Mouse (Mus musculus) urinary bladder, postnatal 4 days (tissue): ENCODE results near the gene Wdr31.
"Not testable (repeated sequence)": the region's sequence is repeated elsewhere in the genome, so short reads cannot be mapped to it uniquely, and the experiment has no call there.

Experiments
- DNase-seq, 2 experiments: peaks; one replicate each; pipeline ENCODE4 v3.0.0; 2021 to 2022; ENCODE audit warnings: low spot score in 2 of 2

The Wdr31 gene

GRCm38 (mm10) chr4:62495946-62496345, 25.2 kb upstream of the Wdr31 start:
- no peak for DNase-seq

GRCm38 (mm10) chr4:62494230-62494629, 23.5 kb upstream of the Wdr31 start:
- DNase-seq: no peak

- no peak for DNase-seq
These were observed 22.0 kb upstream of the Wdr31 start for GRCm38 (mm10) chr4:62492682-62493081.

DNA sequence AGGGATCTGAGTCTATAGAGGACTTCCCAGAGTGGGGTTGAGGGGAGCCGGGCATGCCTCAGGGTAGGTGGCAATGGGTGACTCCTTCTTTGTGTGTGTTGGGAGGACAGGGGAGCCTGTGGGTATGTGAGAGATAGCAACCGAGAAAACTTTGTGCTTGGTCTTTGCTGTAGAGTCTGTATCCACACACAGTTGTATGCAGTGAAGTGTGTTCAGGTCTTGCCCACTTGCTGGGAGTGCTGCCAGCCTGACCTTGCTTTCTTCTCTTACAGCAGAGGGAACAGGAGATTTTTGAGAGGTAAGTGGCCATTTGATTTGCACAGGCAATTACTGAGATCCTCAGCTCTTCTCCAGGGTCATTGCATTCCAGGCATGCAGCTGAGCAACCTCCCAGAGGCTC, 17.2 kb upstream of the Wdr31 start:
- no peak for DNase-seq

DNA sequence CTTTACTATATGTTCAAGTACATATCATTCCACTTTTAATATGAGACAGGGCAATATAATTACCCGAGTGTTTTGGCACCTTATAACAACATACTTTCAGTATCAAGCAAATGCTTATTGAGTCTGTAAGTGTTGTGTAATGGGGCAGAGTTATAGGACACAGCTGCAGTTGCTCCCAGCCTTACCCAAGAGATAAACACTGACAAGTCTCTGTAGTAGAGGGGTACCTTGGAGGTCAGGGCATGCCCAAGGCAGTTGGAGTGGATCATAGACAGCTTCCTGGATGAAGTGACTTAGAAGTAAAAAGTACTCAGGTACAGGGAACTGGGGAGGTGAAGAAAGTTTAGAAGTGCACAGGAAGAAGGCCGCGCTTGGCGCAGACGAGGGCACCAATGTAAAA, 16.5 kb upstream of the Wdr31 start:
- no peak for DNase-seq

DNA sequence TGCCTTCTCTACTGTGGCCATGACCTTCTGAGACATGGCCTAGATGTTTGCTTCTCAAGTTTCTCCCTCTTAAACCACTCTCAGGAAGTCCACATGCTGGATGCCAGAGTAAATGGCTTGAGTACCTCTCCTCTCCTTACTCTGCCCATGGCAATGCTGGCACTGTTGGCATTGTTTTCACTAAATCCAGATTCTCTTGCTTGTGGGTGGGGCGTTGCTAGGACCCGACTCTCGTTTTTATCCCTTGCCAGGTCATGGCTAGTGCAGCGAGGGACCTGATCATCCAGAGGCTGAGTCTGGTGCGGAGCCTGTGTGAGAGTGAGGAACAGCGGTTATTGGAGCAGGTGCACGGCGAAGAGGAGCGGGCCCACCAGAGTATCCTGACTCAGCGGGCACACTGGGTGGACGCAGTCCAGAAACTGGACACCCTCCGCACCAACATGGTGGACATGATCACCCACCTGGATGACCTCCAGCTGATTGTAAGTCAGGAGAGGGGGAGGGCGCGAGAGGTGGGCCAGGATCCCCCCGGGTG, 15.5 kb upstream of the Wdr31 start:
- DNase-seq: no peak

DNA sequence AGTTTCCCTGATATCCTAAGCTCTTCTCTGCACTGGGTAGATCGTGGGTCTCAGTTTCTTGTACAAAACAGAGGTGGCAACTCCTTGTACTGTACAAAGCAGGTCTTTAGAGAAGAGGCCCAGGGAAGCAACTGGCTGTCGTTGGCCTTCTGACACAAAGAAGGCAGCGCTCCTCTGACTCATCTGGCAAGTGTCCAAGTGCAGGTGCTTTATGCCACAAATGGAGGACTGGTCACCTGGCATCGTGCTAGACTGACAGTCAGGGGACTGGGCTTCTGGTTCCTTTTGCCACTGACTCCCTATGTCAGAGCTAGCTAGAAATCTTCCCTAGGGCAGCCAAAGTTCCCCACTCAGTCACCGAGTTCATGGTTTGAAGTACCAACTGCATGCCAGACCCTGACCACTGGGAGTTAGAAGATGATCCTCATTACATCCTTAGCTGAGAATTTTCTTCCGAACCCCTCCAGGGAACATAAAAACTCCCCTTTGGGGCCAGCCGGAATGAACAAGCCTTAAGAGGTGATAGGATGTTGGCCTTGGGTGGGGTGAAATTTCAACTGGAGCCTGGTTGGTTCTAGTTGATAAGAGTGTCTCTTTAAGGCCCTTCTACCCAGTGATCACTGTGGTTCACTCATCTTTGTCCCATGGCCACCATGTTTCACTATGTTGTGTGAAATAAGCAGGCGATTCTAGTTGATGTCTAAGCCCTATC, 14.9 kb upstream of the Wdr31 start:
- no peak for DNase-seq

DNA sequence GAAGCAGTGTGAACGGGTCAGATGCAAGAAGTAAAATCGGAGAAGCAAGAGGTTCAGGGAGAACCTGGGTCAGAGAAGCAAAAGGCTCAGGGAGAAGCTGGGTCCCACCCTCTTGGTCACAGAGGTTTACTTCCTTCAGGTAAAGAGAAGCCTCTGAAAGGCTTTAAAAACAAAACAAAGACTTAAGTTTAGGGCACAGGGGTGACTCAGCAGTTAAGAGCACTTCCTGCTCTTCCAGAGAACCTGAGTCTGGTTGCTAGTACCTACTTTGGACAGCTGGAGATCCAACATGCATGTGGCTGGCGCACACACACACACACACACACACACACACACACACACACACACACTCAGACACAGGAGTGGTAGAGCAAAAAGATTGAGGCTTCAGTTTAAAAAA, 14.2 kb upstream of the Wdr31 start:
- no peak for DNase-seq

- DNase-seq: no peak
These were observed 10.3 kb upstream of the Wdr31 start for GRCm38 (mm10) chr4:62480709-62481605.

- peak in 1 of 2 experiments; percentile 48 for DNase-seq
These were observed 9.4 kb upstream of the Wdr31 start, which contains the start of gene Bspry for GRCm38 (mm10) chr4:62479937-62480708. Gene Bspry (plus strand): TSS chr4:62480053.

DNA sequence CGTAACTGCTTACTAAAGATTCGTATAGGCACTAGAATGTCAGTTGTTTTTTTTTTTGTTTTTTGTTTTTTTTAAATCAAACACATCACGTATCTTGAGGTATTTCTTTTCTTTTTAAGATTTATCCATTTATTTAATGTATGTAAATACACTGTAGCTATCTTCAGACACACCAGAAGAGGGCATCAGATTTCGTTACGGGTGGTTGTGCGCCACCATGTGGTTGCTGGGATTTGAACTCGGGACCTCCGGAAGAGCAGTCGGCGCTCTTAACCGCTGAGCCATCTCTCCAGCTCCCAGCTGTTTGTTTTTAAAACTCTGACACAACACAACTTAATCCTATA, 8.9 kb upstream of the Wdr31 start:
- not testable (repeated sequence) for DNase-seq

DNA sequence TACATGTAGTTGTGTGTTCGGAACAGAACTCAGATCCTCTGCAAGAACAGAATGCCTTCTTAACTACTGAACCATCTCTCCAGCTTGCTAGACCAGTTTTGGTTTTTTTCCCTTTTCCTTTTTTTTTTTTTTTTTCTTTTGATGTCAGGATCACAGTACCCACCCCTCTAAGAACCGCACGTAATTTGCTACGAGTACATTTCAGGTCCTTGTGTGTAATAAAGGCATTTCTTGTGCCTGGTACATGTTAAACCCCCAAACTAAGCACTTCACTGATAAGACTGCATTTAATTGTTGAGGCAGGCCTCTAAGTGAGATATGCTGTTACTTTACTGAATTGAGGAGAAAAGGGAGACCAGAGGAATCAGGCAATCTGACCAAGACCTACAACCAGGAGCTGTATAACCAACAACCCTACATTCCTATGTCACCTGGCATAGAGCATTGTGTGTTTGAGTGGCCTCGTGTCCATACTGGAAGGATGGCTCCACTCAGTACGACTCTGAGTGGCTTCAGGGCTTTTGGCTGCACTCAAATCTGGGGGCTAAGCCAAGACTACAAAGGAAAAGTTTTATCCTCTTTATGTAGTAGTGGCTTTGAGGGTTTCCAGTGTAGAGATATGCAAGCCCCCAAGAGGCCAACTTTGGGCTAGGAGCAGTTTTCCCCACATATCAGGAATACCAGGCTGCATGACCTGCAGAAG, 7.0 kb upstream of the Wdr31 start:
- DNase-seq: no peak

DNA sequence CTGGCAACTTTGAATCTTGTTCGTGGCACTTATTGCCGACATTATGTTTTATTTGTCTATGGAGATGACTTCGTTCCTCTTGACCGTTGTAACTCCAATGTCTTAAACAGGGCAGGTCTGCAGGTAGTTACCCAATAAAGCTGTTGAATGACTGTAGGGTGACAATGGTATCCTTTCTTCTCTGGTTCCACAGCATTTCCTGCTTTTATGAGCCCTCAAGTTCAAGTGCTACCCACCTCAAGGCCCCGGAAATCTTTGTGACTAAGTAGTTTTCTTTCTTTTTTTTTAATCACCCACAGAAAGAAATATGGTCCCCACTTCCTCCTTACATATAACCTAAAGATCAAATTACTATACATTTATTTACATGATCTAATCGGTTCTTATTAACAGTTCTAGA, 5.1 kb upstream of the Wdr31 start:
- DNase-seq: no peak

DNA sequence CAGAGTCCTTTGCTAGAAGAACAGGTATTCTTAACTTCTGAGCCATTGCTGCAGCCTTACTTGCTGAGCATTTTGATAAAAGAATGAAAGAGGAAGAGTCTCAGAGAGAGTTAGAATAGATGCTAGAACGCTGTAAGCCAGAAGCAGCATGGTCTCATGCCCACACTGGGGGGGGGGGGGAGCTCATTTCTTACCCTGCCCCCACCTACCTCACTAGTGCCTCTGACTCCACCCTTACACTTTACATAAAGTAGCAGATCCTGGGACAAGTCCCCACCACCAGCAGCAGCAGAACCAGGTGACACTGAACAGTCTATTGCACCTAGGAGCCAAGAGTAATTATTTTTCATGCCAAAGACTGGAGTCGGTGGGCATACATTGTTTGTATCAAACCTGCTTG, 4.4 kb upstream of the Wdr31 start:
- DNase-seq: no peak

DNA sequence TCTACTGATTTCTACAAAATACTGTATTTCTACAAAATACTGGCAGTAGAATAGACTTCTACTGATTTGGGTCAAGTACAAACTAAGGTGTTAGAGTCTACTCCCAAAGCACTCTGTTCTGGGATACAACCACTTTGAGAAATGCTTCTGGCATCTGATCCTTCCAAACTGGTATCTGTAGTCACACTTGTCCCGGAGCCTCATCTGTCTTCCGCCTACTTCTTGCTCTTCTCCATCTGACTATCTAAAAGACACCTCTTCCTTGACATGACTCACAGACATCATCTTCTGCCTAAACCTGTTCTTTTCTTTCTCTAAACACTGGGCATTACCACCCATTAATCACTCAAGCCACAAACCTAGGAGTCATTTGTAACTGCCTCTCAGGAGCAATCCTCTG, 1.4 kb upstream of the Wdr31 start:
- DNase-seq: no peak

- no peak for DNase-seq
These were observed 2.5 kb downstream of the Wdr31 start for GRCm38 (mm10) chr4:62468158-62468557.

- DNase-seq: no peak
These were observed 7.6 kb downstream of the Wdr31 start for GRCm38 (mm10) chr4:62463124-62463523.

GRCm38 (mm10) chr4:62460348-62460747, 10.3 kb downstream of the Wdr31 start:
- no peak for DNase-seq

DNA sequence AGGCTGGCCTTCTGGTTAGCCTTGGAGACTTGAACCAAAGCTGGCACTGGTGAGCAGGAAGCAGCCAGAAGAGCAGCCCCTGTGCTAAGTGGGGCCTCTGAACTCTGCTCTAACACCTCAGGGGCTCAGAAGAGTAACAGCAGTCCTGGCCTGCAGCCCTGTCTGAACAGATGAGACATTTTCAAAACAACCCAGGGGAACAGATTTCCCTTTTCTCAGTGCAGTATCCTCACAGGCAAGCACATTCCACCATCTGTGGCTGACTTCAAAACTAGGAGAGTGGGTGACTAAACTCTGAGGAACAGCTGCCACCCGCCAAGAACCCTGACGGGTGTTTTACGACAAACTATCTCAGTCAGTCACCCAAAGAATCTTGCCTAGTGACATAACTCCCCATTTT, 11.6 kb downstream of the Wdr31 start:
- no peak for DNase-seq

DNA sequence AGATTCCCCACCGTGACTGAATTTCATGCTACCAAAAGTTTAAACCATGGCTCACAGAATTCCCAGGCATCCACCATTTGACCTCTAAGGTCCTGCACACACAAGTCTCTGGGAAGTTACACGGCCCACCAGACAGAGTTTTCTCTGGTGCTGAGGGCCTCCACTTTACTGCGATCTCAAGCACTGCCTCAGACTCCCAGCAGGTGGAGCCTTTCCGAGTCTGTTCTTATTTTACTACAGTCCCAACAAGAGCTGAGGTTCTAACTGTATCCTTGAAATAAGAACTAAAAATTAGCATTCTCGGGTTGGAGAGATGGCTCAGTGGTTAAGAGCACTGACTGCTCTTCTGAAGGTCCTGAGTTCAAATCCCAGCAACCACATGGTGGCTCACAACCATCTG, 15.7 kb downstream of the Wdr31 start:
- no peak for DNase-seq

DNA sequence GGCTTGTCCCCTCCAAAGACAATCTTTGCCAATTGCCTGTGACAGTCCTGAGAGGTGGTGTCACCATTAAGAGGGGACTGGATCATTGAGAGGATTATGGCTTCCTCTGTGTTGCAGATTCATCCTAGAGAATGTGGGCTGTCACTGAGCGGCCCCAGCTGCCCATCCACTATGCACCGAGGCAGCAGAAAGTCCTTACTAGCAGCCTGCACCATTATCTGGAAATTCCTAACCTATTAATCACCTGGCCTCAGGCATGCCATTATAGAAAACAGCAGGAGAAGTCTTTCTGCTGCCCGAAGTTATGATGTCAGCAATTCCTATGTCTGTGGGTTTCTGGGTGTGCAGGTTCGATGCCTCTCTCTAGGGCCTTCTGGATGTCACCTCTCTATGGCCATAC, 29.7 kb downstream of the Wdr31 start:
- no peak for DNase-seq

- DNase-seq: no peak
These were observed 30.2 kb downstream of the Wdr31 start for GRCm38 (mm10) chr4:62440544-62440943.
